Mouse (Mus musculus): ENCODE measurements around the gene Ccdc58.

The Ccdc58 gene

DNA sequence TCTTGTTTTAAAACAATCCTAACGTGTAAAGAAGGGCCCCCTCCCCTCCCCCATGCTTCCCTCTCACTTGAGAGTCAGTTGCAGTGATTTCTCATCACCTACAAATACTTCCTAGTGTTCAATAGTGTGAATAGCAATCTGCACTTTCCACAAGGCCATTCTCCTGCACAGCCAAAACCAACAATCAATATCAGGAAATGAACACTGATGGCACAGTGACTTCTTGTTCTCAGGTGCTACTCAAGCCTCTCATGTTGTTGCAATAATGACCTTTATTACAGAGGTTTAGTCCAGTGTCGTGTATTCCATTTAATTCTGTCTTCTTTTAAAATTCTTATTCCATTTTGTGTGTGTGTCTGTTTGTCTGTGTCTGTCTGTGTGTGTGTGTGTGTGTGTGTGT, 66.7 kb downstream of the Ccdc58 start:
- peaks cover 26% of the 10 kb centered on the region for H3K9me3 ChIP-seq (ENCODE audit: low read length)
- H3K36me3 ChIP-seq (ENCODE audit: insufficient read depth, low read length) = no peaks in the 10 kb centered on the region
- TF ChIP-seq NANOG (IDR thresholded peaks at IDR 0.05; ENCODE audit: borderline replicate concordance, low read length) = no peak
- no peak for TF ChIP-seq CTCF (conservative IDR thresholded peaks at IDR 0.05; ENCODE audit: low read length)
- H3K4me1 ChIP-seq (replicated peaks; ENCODE audit: low read depth, low read length) = no peaks in the 10 kb centered on the region
- no peak overlapping the region for H3K4me3 ChIP-seq (replicated peaks; ENCODE audit: low read length)
- no peaks in the 10 kb centered on the region for H3K27me3 ChIP-seq (ENCODE audit: insufficient read depth, low read length)

Measured in E14TG2a.4 (cell line).